Mouse (Mus musculus) lung, postnatal 0 days (tissue): ENCODE measurements around the gene Magi1.

Experiments
- CTCF ChIP-seq: IDR thresholded peaks from 2 replicates; pipeline ENCODE4 v1.5.1; 2016; ENCODE audit warnings: antibody characterized with exemption, mild to moderate bottlenecking
- EP300 ChIP-seq: IDR thresholded peaks from 2 replicates; pipeline ENCODE4 v1.6.1; 2016; ENCODE audit warnings: antibody characterized with exemption, mild to moderate bottlenecking, control low read depth

DNA sequence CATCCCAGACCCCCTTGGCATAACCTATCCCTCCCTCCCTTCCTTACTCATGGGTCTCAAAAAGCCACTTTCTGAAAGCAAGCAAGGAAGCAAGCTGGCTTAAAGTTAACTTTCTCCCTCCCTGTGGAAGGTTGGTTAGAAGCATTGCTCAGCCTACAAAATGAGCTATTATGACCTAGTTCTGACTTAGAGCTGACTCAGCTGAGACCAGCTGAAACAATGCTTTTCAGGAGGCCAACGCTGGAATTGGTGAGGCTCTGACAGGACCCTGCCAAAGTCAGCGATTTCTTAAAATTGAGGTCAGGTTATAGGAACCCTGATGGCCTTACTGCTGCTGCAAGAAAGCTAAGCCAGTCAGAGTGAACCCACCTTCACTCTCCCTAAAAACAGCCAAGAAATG, 386.2 kb downstream of the Magi1 start:
- TF ChIP-seq CTCF (no peak), EP300 (no peak)
